Mouse (Mus musculus) cerebellum, adult 2 months (tissue): ENCODE measurements around the gene Hint1. TPM values are rescaled to one million over a fixed set of nuclear protein-coding genes. Genes with fewer than 3 reads are reported as not detected.

Experiments
- DNase-seq, 2 experiments: peaks; one replicate each; pipeline ENCODE4 v3.0.0; 2021
- H3K27ac ChIP-seq: fragments of 200-500 bp; 2 replicates; pipeline ENCODE4 v1.5.1; 2012; ENCODE audit warnings: low read length, control low read depth, inconsistent platforms; ENCODE audit not compliant: insufficient read depth
- H3K27me3 ChIP-seq: fragments of 200-500 bp; 2 replicates; pipeline ENCODE4 v1.6.1; 2012; ENCODE audit warnings: inconsistent platforms, mild to moderate bottlenecking, low read length, moderate library complexity; ENCODE audit not compliant: control insufficient read depth, insufficient read depth
- H3K4me1 ChIP-seq: fragments of 200-500 bp; 2 replicates; pipeline ENCODE4 v1.6.1; 2011; ENCODE audit warnings: low read length; ENCODE audit not compliant: control insufficient read depth, insufficient read depth
- H3K4me3 ChIP-seq: fragments of 200-500 bp; replicated peaks from 2 replicates; pipeline ENCODE3; 2011; ENCODE audit warnings: mild to moderate bottlenecking, low read depth, low read length, control low read depth; ENCODE audit not compliant: insufficient read depth
- CTCF ChIP-seq: fragments of 200-500 bp; IDR thresholded peaks from 2 replicates; pipeline ENCODE4 v1.5.1; 2011; ENCODE audit warnings: low read depth, mild to moderate bottlenecking, control low read depth, low read length, moderate library complexity, borderline replicate concordance; ENCODE audit not compliant: insufficient read depth
- POLR2A ChIP-seq: fragments of 200-500 bp; IDR thresholded peaks from 2 replicates; pipeline ENCODE4 v1.6.1; 2011; ENCODE audit warnings: low read length, control low read depth, borderline replicate concordance; ENCODE audit not compliant: insufficient read depth
- WGBS: fragments of 180-500 bp; shearing (Covaris S2); methylation state at CpG from one replicate; pipeline ENCODE4 v1.1.7; 2018; 5-methylcytosine and 5-hydroxymethylcytosine counted together
- polyA plus RNA-seq: library from polyadenylated mRNA; depleted of rRNA; stranded (reverse); fragments of >200 nt; gene quantifications from 2 replicates; pipeline ENCODE4 v1.2.3, GENCODE M21; 2012

Hint1 gene
- polyA plus RNA-seq, 1 experiment, result 786 TPM

DNA sequence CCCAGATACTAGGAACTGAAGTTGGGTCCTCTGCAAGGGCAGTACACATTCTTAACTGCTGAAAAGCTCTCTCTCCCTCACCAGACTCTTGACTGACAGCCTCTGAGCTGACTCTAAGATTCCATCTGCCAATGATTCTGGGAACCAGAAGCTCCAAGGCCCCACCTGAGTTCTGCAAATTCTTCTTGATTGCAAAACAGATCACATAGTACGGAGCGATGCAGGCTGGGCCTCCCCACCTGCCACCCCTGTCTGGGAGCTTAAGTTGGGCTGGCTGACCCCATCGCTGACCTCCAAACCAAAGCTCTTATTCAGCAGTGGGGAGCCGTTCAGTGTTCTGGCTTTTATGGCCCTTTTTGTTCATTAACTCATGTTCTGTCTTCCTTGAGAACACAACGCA, 31.3 kb downstream of the Hint1 start:
- no peaks in the 10 kb centered on the region for H3K27me3 ChIP-seq
- H3K4me3 ChIP-seq, result no peak overlapping the region
- no peak overlapping the region for H3K27ac ChIP-seq
- DNase-seq, result no peak
- TF ChIP-seq POLR2A (no peak), CTCF (no peak)
- no peaks in the 10 kb centered on the region for H3K4me1 ChIP-seq
- WGBS, result 90% methylated on average over 5 of the region's 5 CpGs

DNA sequence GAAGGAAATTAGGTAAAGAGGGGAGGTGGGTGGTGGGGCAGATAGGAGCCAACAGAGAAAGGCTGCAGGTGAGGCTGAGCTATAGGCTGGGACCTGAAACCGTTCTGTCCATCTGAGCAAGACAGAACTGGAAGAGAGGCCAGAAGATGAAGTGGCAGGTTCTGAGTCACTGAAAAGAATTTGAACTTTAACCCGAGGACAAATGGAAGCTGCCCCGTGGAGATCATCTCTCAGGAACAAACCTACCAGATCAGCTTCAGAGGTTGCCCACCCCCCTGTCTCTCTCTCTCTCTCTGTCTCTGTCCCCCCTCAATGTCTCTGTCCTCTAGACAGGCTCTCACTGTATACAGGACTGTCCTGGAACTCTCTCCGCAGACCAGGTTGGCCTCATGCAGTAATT, 33.5 kb downstream of the Hint1 start:
- no peak for DNase-seq
- TF ChIP-seq POLR2A (no peak), CTCF (no peak)
- Histone ChIP-seq H3K4me1 (no peaks in the 10 kb centered on the region), H3K4me3 (no peak overlapping the region), H3K27ac (no peak overlapping the region), H3K27me3 (no peaks in the 10 kb centered on the region)
- 80% methylated on average over 4 of the region's 4 CpGs for WGBS

DNA sequence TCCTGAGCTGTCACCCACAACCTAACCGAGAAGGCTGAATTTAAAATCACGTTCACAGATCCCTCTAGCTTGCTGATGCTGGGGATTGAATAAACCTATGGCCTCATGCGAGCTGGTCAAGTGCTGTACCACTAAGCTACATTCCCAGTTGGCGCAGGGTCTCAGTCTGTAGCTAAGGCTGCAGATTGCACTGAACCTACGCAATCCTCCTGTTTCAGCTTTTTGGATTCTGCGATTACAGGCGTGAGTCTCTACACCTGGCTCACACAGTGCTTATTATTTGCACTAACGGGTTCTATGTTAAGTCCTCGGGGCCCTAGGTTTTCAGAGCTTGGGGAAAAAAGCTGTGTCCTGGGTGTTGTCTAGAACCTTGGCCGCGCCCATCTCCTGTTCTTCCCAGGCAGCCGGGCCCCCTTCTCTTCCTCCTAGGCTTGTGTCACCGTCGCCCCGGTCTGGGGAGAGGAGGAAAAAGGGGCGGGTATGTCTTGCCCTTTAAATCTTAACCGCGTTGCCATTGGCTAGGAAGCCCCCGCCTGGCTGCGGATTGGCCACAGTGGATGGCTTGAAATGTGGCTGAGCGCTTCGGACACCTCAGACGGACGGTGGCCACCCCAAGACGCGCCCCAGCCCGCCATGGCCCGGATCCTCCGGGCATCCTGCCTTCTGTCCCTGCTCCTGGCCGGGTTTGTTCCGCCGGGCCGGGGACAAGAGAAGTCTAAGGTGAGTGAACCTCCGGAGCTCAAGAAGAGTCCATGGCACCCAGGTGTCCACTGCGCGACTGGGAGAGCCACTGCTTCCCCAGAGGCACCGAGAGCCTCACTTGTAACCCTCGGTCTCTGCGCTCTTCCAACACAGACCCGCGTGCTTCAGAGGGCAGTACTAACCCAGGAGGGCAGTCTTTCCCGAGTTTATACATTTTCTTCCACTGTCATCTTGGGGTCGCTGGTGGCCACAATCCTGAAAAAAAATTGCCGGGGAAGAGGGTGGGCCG, 36.4 kb downstream of the Hint1 start, which contains the start of gene Gpx3:
TSS of gene Gpx3 (plus strand) at position 121 of the 991 bp plus-strand sequence.
- Histone ChIP-seq H3K4me3 (peak within 1 kb of the TSS; percentile 49), H3K27me3 (no peaks in the 10 kb centered on the region), H3K27ac (no peak within 1 kb of the TSS), H3K4me1 (no peaks in the 10 kb centered on the region)
- DNase-seq, result peak; percentile 77 to 80
- no peak for TF ChIP-seq POLR2A
- no peak for TF ChIP-seq CTCF
- WGBS, result 15% methylated on average over 45 of the region's 45 CpGs

DNA sequence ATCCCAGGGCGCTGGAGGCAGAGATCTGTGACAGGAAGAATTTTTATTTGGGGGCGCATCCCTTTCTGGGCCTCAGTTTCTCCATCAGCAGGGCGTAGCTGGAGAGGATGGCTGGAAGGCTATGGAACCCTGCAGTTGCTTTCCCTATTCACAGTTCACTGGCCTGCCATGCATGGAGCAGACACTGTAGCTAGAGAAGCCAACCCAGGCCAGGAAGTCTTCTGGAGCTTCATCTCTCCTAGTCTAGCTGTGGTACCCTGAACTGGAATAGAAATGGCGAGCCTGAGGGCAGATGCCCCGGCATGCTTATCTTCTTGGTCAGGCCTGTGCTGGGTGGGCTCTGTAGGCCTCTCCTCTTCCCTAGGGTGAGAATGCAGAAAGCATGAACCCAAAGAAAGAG, 37.2 kb downstream of the Hint1 start:
- no peaks in the 10 kb centered on the region for H3K27me3 ChIP-seq
- no peaks in the 10 kb centered on the region for H3K4me1 ChIP-seq
- H3K27ac ChIP-seq, result no peak overlapping the region
- TF ChIP-seq POLR2A, result no peak
- TF ChIP-seq CTCF, result no peak
- no peak for DNase-seq
- H3K4me3 ChIP-seq, result no peak overlapping the region
- WGBS, result 79% methylated on average over 5 of the region's 5 CpGs

DNA sequence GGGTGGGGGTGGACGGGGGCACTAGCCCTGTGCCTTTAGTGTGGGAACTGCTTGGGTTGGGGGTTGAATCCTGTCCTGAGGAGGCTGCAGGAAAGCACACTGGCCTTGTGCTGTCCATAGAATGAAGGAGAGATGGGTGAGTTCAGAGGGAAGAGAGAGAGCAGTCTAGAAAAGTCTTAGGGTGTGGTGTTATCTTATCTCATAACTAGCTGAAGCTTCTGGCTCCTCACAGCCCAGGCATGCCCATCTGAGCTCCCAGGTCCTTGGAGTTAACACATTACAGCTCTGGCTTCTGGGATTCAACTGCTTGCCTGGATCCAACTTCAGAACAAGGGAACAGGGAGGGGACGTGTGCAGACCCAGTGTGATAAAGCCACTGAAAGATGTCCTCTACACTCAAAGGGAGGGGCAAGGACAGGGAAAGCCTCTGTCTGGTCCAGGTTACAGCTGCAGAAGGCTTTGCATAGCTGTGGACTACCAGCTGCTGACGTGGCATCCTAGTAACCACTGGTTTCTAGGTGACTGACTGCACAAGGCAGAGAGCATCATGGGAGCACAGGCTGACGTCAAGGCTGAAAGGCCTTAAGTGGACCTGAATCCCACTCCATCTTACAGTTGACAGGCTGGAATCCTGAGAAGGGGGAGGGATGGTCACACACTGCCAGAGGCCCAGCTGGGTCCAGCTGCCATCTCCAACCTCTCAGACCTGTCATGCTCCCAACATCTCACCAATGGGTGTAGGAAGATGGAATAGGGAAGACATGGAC, 37.9 kb downstream of the Hint1 start:
- TF ChIP-seq CTCF, result no peak
- no peak for TF ChIP-seq POLR2A
- DNase-seq, result no peak
- Histone ChIP-seq H3K27ac (no peak overlapping the region), H3K4me3 (no peak overlapping the region), H3K27me3 (no peaks in the 10 kb centered on the region), H3K4me1 (no peaks in the 10 kb centered on the region)
- WGBS, result 66% methylated on average over 4 of the region's 4 CpGs

DNA sequence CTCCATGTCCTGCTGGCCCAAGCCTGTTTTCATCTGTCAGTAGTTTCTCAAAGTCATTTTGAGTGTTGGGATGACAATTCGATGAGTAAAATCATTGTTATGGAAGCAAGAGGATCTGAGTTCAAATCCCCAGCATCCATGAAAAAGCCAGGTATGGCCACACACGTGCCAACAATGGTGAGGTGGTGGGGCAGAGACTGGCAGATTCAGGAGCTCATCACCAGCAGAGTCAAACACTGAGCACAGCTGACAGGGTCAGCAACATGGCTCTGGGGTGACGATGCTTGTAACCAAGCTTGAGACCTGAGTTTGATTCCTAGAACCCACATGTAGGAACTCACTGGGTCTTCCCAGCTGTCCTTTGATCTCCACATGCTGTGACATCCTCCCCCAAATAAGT, 38.9 kb downstream of the Hint1 start:
- DNase-seq, result no peak
- no peaks in the 10 kb centered on the region for H3K27me3 ChIP-seq
- no peak overlapping the region for H3K4me3 ChIP-seq
- no peaks in the 10 kb centered on the region for H3K4me1 ChIP-seq
- H3K27ac ChIP-seq, result no peak overlapping the region
- 83% methylated on average over 3 of the region's 3 CpGs for WGBS
- no peak for TF ChIP-seq POLR2A
- no peak for TF ChIP-seq CTCF

DNA sequence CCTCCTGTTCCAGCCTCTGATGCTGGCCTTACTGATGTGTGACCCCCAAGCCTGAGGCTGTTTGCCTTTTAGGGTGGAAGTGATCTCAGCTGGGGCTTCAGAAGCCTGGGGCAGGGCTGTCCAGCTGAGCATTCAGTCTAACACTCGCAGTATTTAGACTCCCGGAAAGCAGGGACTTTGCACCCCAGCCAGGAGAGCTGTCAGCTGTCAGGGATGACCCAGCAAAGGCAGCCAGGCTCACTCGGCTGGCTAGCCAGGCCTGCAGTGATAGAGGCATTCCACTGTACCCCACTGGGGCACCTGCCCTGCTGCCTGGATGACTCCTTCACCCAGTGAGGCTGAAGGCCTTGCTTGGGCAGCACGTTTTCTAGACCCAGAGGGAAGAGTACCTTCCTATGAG, 39.7 kb downstream of the Hint1 start:
- TF ChIP-seq CTCF (no peak), POLR2A (no peak)
- no peak overlapping the region for H3K4me3 ChIP-seq
- 36% methylated on average over 4 of the region's 4 CpGs for WGBS
- H3K27me3 ChIP-seq, result no peaks in the 10 kb centered on the region
- DNase-seq, result no peak
- H3K27ac ChIP-seq, result no peak overlapping the region
- H3K4me1 ChIP-seq, result no peaks in the 10 kb centered on the region

DNA sequence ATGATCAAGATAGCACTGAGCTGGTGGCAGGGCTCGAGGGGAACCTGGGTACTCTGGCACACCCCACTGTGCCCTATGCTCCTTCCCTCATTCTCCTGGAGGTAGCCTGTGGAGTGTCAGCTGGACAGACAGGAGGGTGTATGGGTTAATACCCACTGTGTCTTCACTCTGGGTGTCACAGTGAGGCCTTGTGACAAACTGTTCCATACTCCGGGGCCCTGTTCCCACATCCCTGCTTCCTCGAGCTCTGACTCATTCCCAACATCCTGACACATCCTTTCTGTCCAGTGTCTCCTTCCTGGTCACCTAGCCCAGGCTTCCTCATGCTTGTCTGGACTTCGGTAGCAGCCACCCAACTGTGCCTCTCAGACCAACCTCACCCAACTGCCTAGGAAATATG, 40.3 kb downstream of the Hint1 start:
- TF ChIP-seq POLR2A, result no peak
- TF ChIP-seq CTCF, result no peak
- H3K4me3 ChIP-seq, result no peak overlapping the region
- H3K27ac ChIP-seq, result no peak overlapping the region
- H3K27me3 ChIP-seq, result no peaks in the 10 kb centered on the region
- WGBS, result 75% methylated on average over 4 of the region's 4 CpGs
- no peaks in the 10 kb centered on the region for H3K4me1 ChIP-seq
- no peak for DNase-seq
